Mouse (Mus musculus): ENCODE measurements at regions not wholly inside any gene's neighbourhood (a gene's known extent, or its start where the extent isn't known, plus 50 kb on each side); places are given as distances from the start of the nearest gene placed in this dataset.
"Not testable (repeated sequence)": the region's sequence is repeated elsewhere in the genome, so short reads cannot be mapped to it uniquely, and the experiment has no call there.

DNA sequence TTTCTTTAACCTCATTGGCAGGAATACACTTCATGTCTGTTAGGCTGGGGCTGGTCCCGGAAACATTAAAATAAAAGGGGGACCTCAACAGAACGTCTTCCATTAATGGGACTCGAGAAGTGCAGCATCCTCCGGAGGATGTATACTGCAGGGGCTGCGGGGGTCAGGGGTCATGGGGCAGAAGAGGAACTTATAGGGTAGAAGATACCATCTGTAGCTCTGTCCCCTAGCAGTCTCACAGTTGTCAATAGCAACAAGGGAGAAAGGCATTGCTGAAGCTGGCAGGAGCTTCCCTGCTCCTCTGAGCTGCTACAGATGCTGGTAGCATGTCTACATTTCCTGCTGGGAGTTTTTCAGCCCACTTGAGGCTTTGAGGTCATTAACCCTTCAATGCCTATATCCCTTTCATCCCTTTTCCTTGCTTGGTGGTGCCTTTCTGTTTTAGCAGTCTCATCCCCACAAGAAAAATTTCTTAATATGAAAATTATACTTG lies 198.1 kb downstream of the Alg10b start:
- peaks cover 5% of the 10 kb centered on the region for H3K4me1 ChIP-seq
- H3K4me3 ChIP-seq = no peak overlapping the region
- H3K27me3 ChIP-seq (ENCODE audit: poor library complexity, severe bottlenecking) = no peaks in the 10 kb centered on the region
- H3K27ac ChIP-seq = no peak overlapping the region
- H3K9me3 ChIP-seq = no peaks in the 10 kb centered on the region
- 40% methylated on average over 5 of the region's 5 CpGs for whole genome bisulfite sequencing
- no peak for DNase-seq (ENCODE audit: extremely low spot score, low spot score)
- no peaks in the 10 kb centered on the region for H3K36me3 ChIP-seq (replicated peaks)

DNA sequence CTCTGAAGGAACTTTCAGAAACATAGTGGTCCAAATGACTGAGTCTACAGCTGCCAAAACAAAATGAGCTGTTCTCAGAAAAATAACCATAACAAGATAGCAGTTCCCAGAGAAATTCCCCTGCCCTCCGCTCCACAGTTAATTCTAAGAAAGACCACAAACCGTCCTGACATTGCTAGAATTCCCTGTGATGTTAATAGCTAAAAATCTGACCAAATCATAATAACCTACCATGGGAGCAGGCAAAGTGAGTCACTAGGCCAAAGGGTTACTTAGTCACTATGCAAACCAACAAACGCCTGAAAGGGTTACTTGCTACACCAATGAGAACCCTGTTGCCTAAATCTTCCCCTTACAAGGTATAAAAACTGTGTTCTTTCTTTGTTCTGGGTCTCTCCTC lies 206.9 kb downstream of the Alg10b start:
- not testable (repeated sequence) for DNase-seq (ENCODE audit: extremely low spot score, low spot score); H3K4me1 ChIP-seq; H3K9me3 ChIP-seq; H3K36me3 ChIP-seq (replicated peaks); H3K27ac ChIP-seq; H3K4me3 ChIP-seq; H3K27me3 ChIP-seq (ENCODE audit: poor library complexity, severe bottlenecking)
- WGBS = 94% methylated on average over 3 of the region's 3 CpGs

DNA sequence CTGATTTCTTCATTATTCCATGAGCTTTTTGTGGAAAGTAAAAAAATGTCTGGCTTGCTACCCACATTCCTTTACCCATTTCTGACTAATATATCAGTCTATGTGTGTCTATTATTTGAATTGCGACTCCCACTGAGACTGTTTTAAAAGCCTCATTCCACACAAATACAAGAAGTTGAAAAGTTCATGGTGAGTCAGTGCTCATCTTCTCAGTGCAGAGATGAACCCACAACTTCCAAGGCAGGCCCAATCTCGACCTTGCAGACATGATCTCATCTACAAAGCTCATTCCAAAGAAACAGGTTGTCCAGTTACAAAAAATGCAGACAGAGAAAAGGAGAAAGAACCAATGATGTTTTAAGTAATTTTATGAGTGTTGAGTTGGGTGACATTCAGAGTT lies 208.0 kb downstream of the Alg10b start:
- Histone ChIP-seq H3K4me1 (peaks cover 13% of the 10 kb centered on the region), H3K27me3 (ENCODE audit: poor library complexity, severe bottlenecking) (no peaks in the 10 kb centered on the region), H3K36me3 (replicated peaks) (no peaks in the 10 kb centered on the region), H3K27ac (no peak overlapping the region), H3K4me3 (no peak overlapping the region), H3K9me3 (no peaks in the 10 kb centered on the region)
- DNase-seq (ENCODE audit: extremely low spot score, low spot score) = no peak
- 78% methylated on average over 2 of the region's 2 CpGs for WGBS

DNA sequence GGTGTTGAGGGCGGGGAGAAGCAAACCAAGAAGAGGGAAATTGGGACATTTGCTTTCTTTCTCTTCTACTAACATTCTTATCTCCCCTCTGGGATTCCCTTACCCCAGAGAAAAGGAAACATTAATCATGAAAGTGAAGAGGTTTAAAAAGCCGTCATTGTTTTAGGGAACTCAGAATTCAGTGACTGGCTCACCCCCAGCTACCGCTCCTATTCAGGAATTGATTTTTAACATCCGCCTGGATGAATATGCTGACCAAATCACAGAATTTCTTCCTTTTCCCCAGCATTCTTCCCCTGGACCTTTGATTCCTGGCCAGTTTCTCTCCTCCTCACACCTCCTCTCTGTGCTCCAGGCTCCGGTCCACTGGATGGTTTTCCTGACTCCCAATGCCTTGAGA lies 211.2 kb downstream of the Alg10b start:
- Histone ChIP-seq H3K27me3 (ENCODE audit: poor library complexity, severe bottlenecking) (no peaks in the 10 kb centered on the region), H3K27ac (no peak overlapping the region), H3K4me1 (peaks cover 14% of the 10 kb centered on the region), H3K36me3 (replicated peaks) (no peaks in the 10 kb centered on the region), H3K9me3 (no peaks in the 10 kb centered on the region), H3K4me3 (no peak overlapping the region)
- no peak for DNase-seq (ENCODE audit: extremely low spot score, low spot score)
- WGBS = 65% methylated on average over 5 of the region's 5 CpGs

All from forebrain, embryonic 10.5 days (tissue).